Mouse (Mus musculus): ENCODE results near the gene Auts2. TPM values are rescaled to one million over a fixed set of nuclear protein-coding genes. Genes with fewer than 3 reads are reported as not detected.

Gene Auts2
- polyA plus RNA-seq, 2 experiments, result 38.3 to 50.8 TPM

GRCm38 (mm10) chr5:132166559-132166958 is 376.6 kb downstream of the Auts2 start:
- ATAC-seq (ENCODE audit: low FRiP score, low read depth) (no peak), DNase-seq (ENCODE audit: low spot score) (no peak)
- Histone ChIP-seq H3K9me3 (ENCODE audit: control insufficient read depth, low read length) (no peaks in the 10 kb centered on the region), H3K4me2 (replicated peaks; ENCODE audit: low read depth, low read length, severe bottlenecking) (no peak overlapping the region), H3K36me3 (ENCODE audit: control insufficient read depth, insufficient read depth, low read length) (no peaks in the 10 kb centered on the region), H3K27ac (replicated peaks; ENCODE audit: low read depth, low read length) (no peak overlapping the region), H3K27me3 (ENCODE audit: control insufficient read depth, insufficient read depth, low read length) (no peaks in the 10 kb centered on the region), H3K9ac (ENCODE audit: low read depth, low read length, severe bottlenecking) (no peak overlapping the region), H3K4me3 (replicated peaks; ENCODE audit: low read length) (no peak overlapping the region), H3K4me1 (ENCODE audit: control insufficient read depth, insufficient read depth, low read length) (peaks cover 11% of the 10 kb centered on the region)
- 64% methylated on average over 3 of the region's 3 CpGs for WGBS
- no peak for TF ChIP-seq POLR2A (IDR thresholded peaks at IDR 0.05; ENCODE audit: borderline replicate concordance, extremely low read depth, insufficient read depth, insufficient read length)

DNA sequence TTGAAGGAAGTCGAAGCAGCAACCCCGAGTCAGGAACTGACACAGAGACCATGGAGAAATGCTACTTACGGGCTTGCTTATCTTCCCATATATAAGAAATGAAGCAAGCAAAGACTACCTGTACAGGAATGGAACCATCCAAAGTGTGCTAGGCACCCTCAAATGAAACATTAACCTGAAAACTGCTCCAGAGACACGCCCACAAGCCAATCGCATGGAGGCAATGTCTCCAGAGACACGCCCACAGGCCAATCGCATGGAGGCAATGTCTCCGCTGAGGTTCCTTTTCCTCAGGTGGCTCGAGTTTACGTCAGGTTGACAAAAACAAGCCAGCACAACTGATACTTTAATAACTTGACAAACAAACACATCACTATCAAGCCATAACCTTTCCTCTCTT is 379.2 kb downstream of the Auts2 start:
- no peak for TF ChIP-seq POLR2A (IDR thresholded peaks at IDR 0.05; ENCODE audit: borderline replicate concordance, extremely low read depth, insufficient read depth, insufficient read length)
- Histone ChIP-seq H3K4me3 (replicated peaks; ENCODE audit: low read length) (no peak overlapping the region), H3K9ac (ENCODE audit: low read depth, low read length, severe bottlenecking) (no peak overlapping the region), H3K36me3 (ENCODE audit: control insufficient read depth, insufficient read depth, low read length) (no peaks in the 10 kb centered on the region), H3K4me2 (replicated peaks; ENCODE audit: low read depth, low read length, severe bottlenecking) (no peak overlapping the region), H3K27ac (replicated peaks; ENCODE audit: low read depth, low read length) (no peak overlapping the region), H3K27me3 (ENCODE audit: control insufficient read depth, insufficient read depth, low read length) (no peaks in the 10 kb centered on the region), H3K4me1 (ENCODE audit: control insufficient read depth, insufficient read depth, low read length) (peaks cover 13% of the 10 kb centered on the region), H3K9me3 (ENCODE audit: control insufficient read depth, low read length) (no peaks in the 10 kb centered on the region)
- no peak for ATAC-seq (ENCODE audit: low FRiP score, low read depth)
- 78% methylated on average over 10 of the region's 10 CpGs for WGBS
- no peak for DNase-seq (ENCODE audit: low spot score)

DNA sequence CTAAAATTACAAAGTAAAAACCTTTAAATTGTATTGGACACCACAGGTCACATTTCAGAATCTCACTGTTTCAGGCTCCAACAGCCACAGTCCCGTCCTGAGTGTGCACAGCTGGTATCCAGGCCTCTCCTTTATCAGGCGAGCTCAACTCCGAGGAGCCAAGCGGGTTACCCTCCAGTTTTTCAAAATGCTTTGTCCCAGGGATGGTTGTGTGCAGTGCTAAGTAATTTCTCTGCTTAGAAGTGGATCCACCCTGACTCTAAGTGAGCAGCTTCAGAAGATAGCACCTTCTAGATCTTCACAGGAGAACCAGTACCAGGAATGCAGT is 381.0 kb downstream of the Auts2 start:
- no peaks in the 10 kb centered on the region for H3K36me3 ChIP-seq (ENCODE audit: control insufficient read depth, insufficient read depth, low read length)
- no peaks in the 10 kb centered on the region for H3K9me3 ChIP-seq (ENCODE audit: control insufficient read depth, low read length)
- H3K27me3 ChIP-seq (ENCODE audit: control insufficient read depth, insufficient read depth, low read length), result no peaks in the 10 kb centered on the region
- DNase-seq (ENCODE audit: low spot score) (peak; percentile 30), ATAC-seq (ENCODE audit: low FRiP score, low read depth) (peak; percentile 63; the same call in 1 of the 2 replicates)
- no peak overlapping the region for H3K9ac ChIP-seq (ENCODE audit: low read depth, low read length, severe bottlenecking)
- peaks cover 13% of the 10 kb centered on the region for H3K4me1 ChIP-seq (ENCODE audit: control insufficient read depth, insufficient read depth, low read length)
- peak overlapping the region; percentile 21; the same call in 1 of the 2 replicates for H3K27ac ChIP-seq (replicated peaks; ENCODE audit: low read depth, low read length)
- 21% methylated on average over 4 of the region's 4 CpGs for WGBS
- H3K4me2 ChIP-seq (replicated peaks; ENCODE audit: low read depth, low read length, severe bottlenecking), result 0 out of 2 replicates have a peak overlapping the region, but pooled peaks have one; percentile 0
- TF ChIP-seq POLR2A (IDR thresholded peaks at IDR 0.05; ENCODE audit: borderline replicate concordance, extremely low read depth, insufficient read depth, insufficient read length), result no peak
- no peak overlapping the region for H3K4me3 ChIP-seq (replicated peaks; ENCODE audit: low read length)

- H3K9ac ChIP-seq (ENCODE audit: low read depth, low read length, severe bottlenecking), result no peak overlapping the region
- H3K4me2 ChIP-seq (replicated peaks; ENCODE audit: low read depth, low read length, severe bottlenecking), result 0 out of 2 replicates have a peak overlapping the region, but pooled peaks have one; percentile 0
- no peak overlapping the region for H3K4me3 ChIP-seq (replicated peaks; ENCODE audit: low read length)
- H3K27me3 ChIP-seq (ENCODE audit: control insufficient read depth, insufficient read depth, low read length), result no peaks in the 10 kb centered on the region
- H3K27ac ChIP-seq (replicated peaks; ENCODE audit: low read depth, low read length), result peak overlapping the region; percentile 22
- DNase-seq (ENCODE audit: low spot score), result peak; percentile 42
- WGBS, result 12% methylated on average over 9 of the region's 9 CpGs
- no peaks in the 10 kb centered on the region for H3K36me3 ChIP-seq (ENCODE audit: control insufficient read depth, insufficient read depth, low read length)
- TF ChIP-seq POLR2A (IDR thresholded peaks at IDR 0.05; ENCODE audit: borderline replicate concordance, extremely low read depth, insufficient read depth, insufficient read length), result no peak
- H3K9me3 ChIP-seq (ENCODE audit: control insufficient read depth, low read length), result no peaks in the 10 kb centered on the region
- peaks cover 13% of the 10 kb centered on the region for H3K4me1 ChIP-seq (ENCODE audit: control insufficient read depth, insufficient read depth, low read length)
- peak; percentile 72; the same call in 1 of the 2 replicates for ATAC-seq (ENCODE audit: low FRiP score, low read depth)
These were observed 381.6 kb downstream of the Auts2 start for GRCm38 (mm10) chr5:132161338-132162205.

- H3K27me3 ChIP-seq (ENCODE audit: control insufficient read depth, insufficient read depth, low read length), result no peaks in the 10 kb centered on the region
- no peaks in the 10 kb centered on the region for H3K4me1 ChIP-seq (ENCODE audit: control insufficient read depth, insufficient read depth, low read length)
- H3K9me3 ChIP-seq (ENCODE audit: control insufficient read depth, low read length), result no peaks in the 10 kb centered on the region
- no peak overlapping the region for H3K4me2 ChIP-seq (replicated peaks; ENCODE audit: low read depth, low read length, severe bottlenecking)
- TF ChIP-seq POLR2A (IDR thresholded peaks at IDR 0.05; ENCODE audit: borderline replicate concordance, extremely low read depth, insufficient read depth, insufficient read length), result no peak
- 96% methylated on average over 4 of the region's 4 CpGs for WGBS
- no peak overlapping the region for H3K4me3 ChIP-seq (replicated peaks; ENCODE audit: low read length)
- H3K27ac ChIP-seq (replicated peaks; ENCODE audit: low read depth, low read length), result no peak overlapping the region
- no peaks in the 10 kb centered on the region for H3K36me3 ChIP-seq (ENCODE audit: control insufficient read depth, insufficient read depth, low read length)
- no peak overlapping the region for H3K9ac ChIP-seq (ENCODE audit: low read depth, low read length, severe bottlenecking)
- ATAC-seq (ENCODE audit: low FRiP score, low read depth) (no peak), DNase-seq (ENCODE audit: low spot score) (no peak)
These were observed 399.0 kb downstream of the Auts2 start for GRCm38 (mm10) chr5:132144181-132144580.

Data from limb, embryonic 14.5 days (tissue).